21 mouse cellular contexts compared by ENCODE assay signal in the genomic region with DNA sequence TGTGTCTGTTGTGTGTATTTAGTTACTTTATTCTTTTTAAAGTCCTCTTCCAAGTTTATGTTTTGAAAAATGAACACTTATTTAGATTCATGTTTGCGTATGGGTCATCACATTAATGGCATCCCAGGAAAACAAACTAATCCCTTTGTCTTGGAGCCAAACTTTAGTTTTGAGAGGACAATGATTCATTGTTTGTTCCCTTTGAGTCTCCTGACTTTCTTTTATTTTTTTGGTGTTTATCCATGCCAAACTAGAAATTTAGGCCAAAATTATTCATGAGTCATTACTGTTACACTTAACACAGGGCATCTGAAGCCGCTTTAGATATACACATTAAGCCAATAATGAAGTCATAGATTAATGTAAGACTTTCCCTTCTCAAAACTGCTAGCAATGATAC.
"Had no signal": no experiment of that assay in that cellular context is flagged by ENCODE, and none has a peak within 500 bp of the region (broad histone marks: within the 10 kb centered on the region; RNA-seq: fewer than 3 reads in every experiment).

No protein-coding gene starts in this region.

- H3K9me3 ChIP-seq: liver, embryonic 15.5 days; midbrain, embryonic 10.5 days; neural tube, embryonic 13.5 days; neural tube, embryonic 15.5 days; stomach, embryonic 15.5 days had no signal

- H3K4me2 ChIP-seq: liver, embryonic 15.5 days; neural tube, embryonic 13.5 days; neural tube, embryonic 15.5 days; stomach, embryonic 15.5 days had no signal

- H3K4me1 ChIP-seq: liver, embryonic 15.5 days; midbrain, embryonic 10.5 days; neural tube, embryonic 13.5 days; neural tube, embryonic 15.5 days; stomach, embryonic 15.5 days had no signal

- H3K9ac ChIP-seq: liver, embryonic 15.5 days; liver, postnatal 0 days; neural tube, embryonic 13.5 days; neural tube, embryonic 15.5 days; stomach, embryonic 15.5 days had no signal

- H3K4me3 ChIP-seq: liver, embryonic 15.5 days; midbrain, embryonic 10.5 days; myocyte; neural tube, embryonic 13.5 days; neural tube, embryonic 15.5 days; stomach, embryonic 15.5 days had no signal

- H3K27ac ChIP-seq: liver, embryonic 15.5 days; midbrain, embryonic 10.5 days; neural tube, embryonic 13.5 days; neural tube, embryonic 15.5 days; stomach, embryonic 15.5 days; stomach, postnatal 0 days had no signal

- H3K27me3 ChIP-seq: liver, embryonic 15.5 days; neural tube, embryonic 13.5 days; neural tube, embryonic 15.5 days; stomach, embryonic 15.5 days had no signal

- H3K36me3 ChIP-seq: liver, embryonic 15.5 days; midbrain, embryonic 10.5 days; neural tube, embryonic 13.5 days; neural tube, embryonic 15.5 days; stomach, embryonic 15.5 days had no signal

- DNase-seq: liver, postnatal 0 days; lung, adult 2 months; lung, postnatal 14 days; lung, postnatal 4 days; midbrain, embryonic 14.5 days; retina, postnatal 1 day; right cerebral cortex, adult 18-20 months; right cerebral cortex, postnatal 25 days; right cerebral cortex, postnatal 4 days; spleen, adult 18-20 months; thymus, adult 2 months; thymus, postnatal 25 days; thymus, postnatal 4 days had no signal

- ATAC-seq: liver, postnatal 0 days; midbrain, embryonic 16.5 days had no signal
